Mouse (Mus musculus) liver, adult 2 months (tissue): ENCODE data around the gene Kcnh7. TPM values are rescaled to one million over a fixed set of nuclear protein-coding genes. Genes with fewer than 3 reads are reported as not detected.
"Not testable (repeated sequence)": the region's sequence is repeated elsewhere in the genome, so short reads cannot be mapped to it uniquely, and the experiment has no call there.

ENCODE experiments used
- DNase-seq: peaks from one replicate; pipeline ENCODE4 v3.0.0-alpha.2; 2011; ENCODE audit warnings: low read depth, low spot score; ENCODE audit errors: extremely low read depth
- H3K27ac ChIP-seq: fragments of 200-500 bp; replicated peaks from 2 replicates; pipeline ENCODE4 v1.5.1; 2012; ENCODE audit warnings: low read depth, mild to moderate bottlenecking, control low read depth, inconsistent platforms, low read length; ENCODE audit not compliant: insufficient read depth
- H3K27me3 ChIP-seq: fragments of 200-500 bp; 2 replicates; pipeline ENCODE4 v1.6.1; 2012; ENCODE audit warnings: mild to moderate bottlenecking, moderate library complexity, low read length, inconsistent platforms; ENCODE audit not compliant: control insufficient read depth, insufficient read depth
- H3K36me3 ChIP-seq: fragments of 200-500 bp; 2 replicates; pipeline ENCODE4 v1.6.1; 2012; ENCODE audit warnings: low read length, inconsistent platforms; ENCODE audit not compliant: control insufficient read depth, insufficient read depth
- H3K4me1 ChIP-seq: fragments of 200-500 bp; 2 replicates; pipeline ENCODE4 v1.6.1; 2011; ENCODE audit warnings: low read length; ENCODE audit not compliant: control insufficient read depth, insufficient read depth
- H3K4me3 ChIP-seq: fragments of 200-500 bp; 2 replicates; pipeline ENCODE4 v1.5.1; 2011; ENCODE audit warnings: low read depth, mild to moderate bottlenecking, control low read depth, low read length, moderate library complexity; ENCODE audit not compliant: insufficient read depth
- H3K79me2 ChIP-seq: fragments of 200-500 bp; 2 replicates; pipeline ENCODE4 v1.6.1; 2012; ENCODE audit warnings: inconsistent platforms, mild to moderate bottlenecking, low read length, moderate library complexity; ENCODE audit not compliant: control insufficient read depth, insufficient read depth
- H3K9ac ChIP-seq: fragments of 200-500 bp; 2 replicates; pipeline ENCODE4 v1.6.1; 2012; ENCODE audit warnings: low read depth, mild to moderate bottlenecking, control low read depth, inconsistent platforms, low read length
- CTCF ChIP-seq: fragments of 200-500 bp; IDR thresholded peaks from 2 replicates; pipeline ENCODE4 v1.5.1; 2011; ENCODE audit warnings: low read depth, low read length, control low read depth
- POLR2A ChIP-seq: fragments of 200-500 bp; IDR thresholded peaks from 2 replicates; pipeline ENCODE4 v1.6.1; 2011; ENCODE audit warnings: low read length, control low read depth; ENCODE audit not compliant: insufficient read depth; ENCODE audit errors: extremely low read depth
- WGBS: fragments of 180-500 bp; shearing (Covaris S2); methylation state at CpG from one replicate; pipeline ENCODE4 v1.1.7; 2018; 5-methylcytosine and 5-hydroxymethylcytosine counted together
- polyA plus RNA-seq: library from polyadenylated mRNA; depleted of rRNA; stranded (reverse); fragments of >200 nt; gene quantifications from 2 replicates; pipeline ENCODE4 v1.2.3, GENCODE M21; 2012
- total RNA-seq: library from RNA; depleted of rRNA; stranded (reverse); fragments of >200 nt; gene quantifications from 2 replicates; pipeline ENCODE4 v1.2.3, GENCODE M21; 2014

Kcnh7 gene
- total and polyA plus RNA-seq, 2 experiments = not detected

- no peak overlapping the region for H3K9ac ChIP-seq
- no peaks in the 10 kb centered on the region for H3K79me2 ChIP-seq
- no peak overlapping the region for H3K4me3 ChIP-seq
- no peaks in the 10 kb centered on the region for H3K36me3 ChIP-seq
- no peak for TF ChIP-seq CTCF
- TF ChIP-seq POLR2A = no peak
- no peak for DNase-seq
- 67% methylated on average over 1 of the region's 1 CpGs for WGBS
- no peaks in the 10 kb centered on the region for H3K4me1 ChIP-seq
- no peaks in the 10 kb centered on the region for H3K27me3 ChIP-seq
- no peak overlapping the region for H3K27ac ChIP-seq
Observed at GRCm38 (mm10) chr2:62730671-62731070, 453.4 kb downstream of the Kcnh7 start.

- DNase-seq = no peak
- no peak overlapping the region for H3K9ac ChIP-seq
- no peaks in the 10 kb centered on the region for H3K4me1 ChIP-seq
- H3K27me3 ChIP-seq = no peaks in the 10 kb centered on the region
- no peaks in the 10 kb centered on the region for H3K79me2 ChIP-seq
- no peak overlapping the region for H3K4me3 ChIP-seq
- 93% methylated on average over 2 of the region's 2 CpGs for WGBS
- H3K36me3 ChIP-seq = no peaks in the 10 kb centered on the region
- no peak for TF ChIP-seq POLR2A
- no peak for TF ChIP-seq CTCF
- H3K27ac ChIP-seq = no peak overlapping the region
Observed at GRCm38 (mm10) chr2:62727732-62728131, 456.4 kb downstream of the Kcnh7 start.

GRCm38 (mm10) chr2:62725946-62726345 is 458.1 kb downstream of the Kcnh7 start:
- WGBS = 48% methylated on average over 1 of the region's 1 CpGs
- Histone ChIP-seq H3K79me2 (no peaks in the 10 kb centered on the region), H3K4me3 (no peak overlapping the region), H3K27ac (no peak overlapping the region), H3K4me1 (no peaks in the 10 kb centered on the region), H3K27me3 (no peaks in the 10 kb centered on the region), H3K9ac (no peak overlapping the region), H3K36me3 (no peaks in the 10 kb centered on the region)
- DNase-seq = no peak
- TF ChIP-seq CTCF = no peak
- no peak for TF ChIP-seq POLR2A

GRCm38 (mm10) chr2:62718411-62718810 is 465.7 kb downstream of the Kcnh7 start:
- Histone ChIP-seq H3K4me1 (no peaks in the 10 kb centered on the region), H3K79me2 (no peaks in the 10 kb centered on the region), H3K4me3 (no peak overlapping the region), H3K36me3 (no peaks in the 10 kb centered on the region), H3K9ac (no peak overlapping the region), H3K27me3 (no peaks in the 10 kb centered on the region), H3K27ac (no peak overlapping the region)
- no peak for DNase-seq
- WGBS = 36% methylated on average over 1 of the region's 1 CpGs
- TF ChIP-seq CTCF (no peak), POLR2A (no peak)

GRCm38 (mm10) chr2:62717270-62717669 is 466.8 kb downstream of the Kcnh7 start:
- WGBS = 82% methylated on average over 6 of the region's 6 CpGs
- no peak overlapping the region for H3K27ac ChIP-seq
- H3K4me1 ChIP-seq = no peaks in the 10 kb centered on the region
- no peaks in the 10 kb centered on the region for H3K79me2 ChIP-seq
- no peak overlapping the region for H3K9ac ChIP-seq
- DNase-seq = no peak
- no peaks in the 10 kb centered on the region for H3K36me3 ChIP-seq
- no peaks in the 10 kb centered on the region for H3K27me3 ChIP-seq
- TF ChIP-seq POLR2A (no peak), CTCF (no peak)
- no peak overlapping the region for H3K4me3 ChIP-seq

GRCm38 (mm10) chr2:62715260-62715659 is 468.8 kb downstream of the Kcnh7 start:
- Histone ChIP-seq H3K4me1 (no peaks in the 10 kb centered on the region), H3K79me2 (no peaks in the 10 kb centered on the region), H3K4me3 (no peak overlapping the region), H3K9ac (no peak overlapping the region), H3K36me3 (no peaks in the 10 kb centered on the region), H3K27ac (no peak overlapping the region), H3K27me3 (no peaks in the 10 kb centered on the region)
- 91% methylated on average over 4 of the region's 4 CpGs for WGBS
- no peak for DNase-seq
- TF ChIP-seq POLR2A (no peak), CTCF (no peak)

GRCm38 (mm10) chr2:62714362-62714761 is 469.7 kb downstream of the Kcnh7 start:
- not testable (repeated sequence) for H3K9ac ChIP-seq, H3K4me3 ChIP-seq, H3K27ac ChIP-seq, H3K36me3 ChIP-seq, H3K27me3 ChIP-seq, DNase-seq, H3K79me2 ChIP-seq, H3K4me1 ChIP-seq
- WGBS = 90% methylated on average over 4 of the region's 4 CpGs
